Mouse (Mus musculus) CD4-positive naive resting alpha-beta T cell, adult 76 days (primary cell): ENCODE results near the gene Fbxo39. TPM values are rescaled to one million over a fixed set of nuclear protein-coding genes. Genes with fewer than 3 reads are reported as not detected.

Experiments used
- total RNA-seq: library from RNA; stranded (reverse); gene quantifications from one replicate; pipeline ENCODE4 v1.2.4, GENCODE M21; 2023

Fbxo39 gene
- not detected for total RNA-seq

GRCm38 (mm10) chr11:72314151-72314895 lies at the start of gene Fbxo39:
Gene Fbxo39 (plus strand): TSS chr11:72314444.

GRCm38 (mm10) chr11:72266960-72267560 lies 47.2 kb upstream of the Fbxo39 start, which contains the start of gene Slc13a5:
Gene Slc13a5 (minus strand): TSS chr11:72267222.

GRCm38 (mm10) chr11:72301334-72301733 lies 12.9 kb upstream of the Fbxo39 start, which contains the start of gene Xaf1:
Gene Xaf1 (plus strand): TSS chr11:72301629.

GRCm38 (mm10) chr11:72362347-72362741 lies 48.1 kb downstream of the Fbxo39 start, which contains the start of gene Tekt1:
Gene Tekt1 (minus strand): TSS chr11:72362442.

Other genes starting within 250 kb of the Fbxo39 start
- 0.15 TPM for gene Pitpnm3, start 178.7 kb upstream of the Fbxo39 start, total RNA-seq
- 0.70 TPM for gene Gm43951, start 107.6 kb upstream of the Fbxo39 start, total RNA-seq
- 11.8 TPM for gene 4933427D14Rik, start 107.0 kb upstream of the Fbxo39 start, total RNA-seq
- gene Txndc17, start 106.9 kb upstream of the Fbxo39 start, total RNA-seq, result 23.4 TPM
- gene Med31, start 98.9 kb upstream of the Fbxo39 start, total RNA-seq, result 19.5 TPM
- gene Slc13a5, start 47.2 kb upstream of the Fbxo39 start, total RNA-seq, result not detected
- gene Xaf1, start 12.8 kb upstream of the Fbxo39 start, total RNA-seq, result 31.4 TPM
- not detected for gene Tekt1, start 48.0 kb downstream of the Fbxo39 start, total RNA-seq
- gene Smtnl2, start 97.3 kb downstream of the Fbxo39 start, total RNA-seq, result not detected
- gene Ggt6, start 121.1 kb downstream of the Fbxo39 start, total RNA-seq, result not detected
- 161 TPM for gene Mybbp1a, start 126.9 kb downstream of the Fbxo39 start, total RNA-seq
- gene Spns2, start 175.5 kb downstream of the Fbxo39 start, total RNA-seq, result 1.9 TPM
- 1.1 TPM for gene Spns3, start 236.1 kb downstream of the Fbxo39 start, total RNA-seq